Mouse (Mus musculus) embryonic fibroblast, embryonic 13.5 days (primary cell): ENCODE data around the gene Tcf3.

Experiments
- CTCF ChIP-seq: IDR thresholded peaks from 2 replicates; pipeline ENCODE4 v1.5.1; 2011; ENCODE audit warnings: mild to moderate bottlenecking, control low read depth, low read length, moderate library complexity, borderline replicate concordance; ENCODE audit not compliant: insufficient read depth
- POLR2A ChIP-seq: IDR thresholded peaks from 2 replicates; pipeline ENCODE4 v1.6.1; 2011; ENCODE audit warnings: low read depth, mild to moderate bottlenecking, control low read depth, low read length, moderate library complexity

DNA sequence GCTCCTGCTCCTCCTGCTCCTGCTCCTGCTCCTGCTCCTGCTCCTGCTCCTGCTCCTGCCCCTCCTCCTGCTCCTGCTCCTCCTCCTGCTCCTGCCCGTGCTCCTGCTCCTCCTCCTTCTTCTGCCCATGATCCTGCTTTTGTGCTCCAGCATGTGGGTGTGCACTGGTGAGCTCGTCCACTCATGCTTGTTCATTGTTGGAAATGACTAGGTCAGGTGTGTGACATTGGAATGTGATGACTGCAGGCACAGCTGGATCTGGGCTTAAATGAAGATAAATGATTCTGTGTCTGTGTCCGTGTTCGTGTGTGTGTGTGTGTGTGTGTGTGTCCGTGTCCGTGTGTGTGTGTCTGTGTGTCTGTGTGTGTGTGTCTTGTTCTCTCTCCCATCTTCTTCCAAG, 65.1 kb downstream of the Tcf3 start:
- TF ChIP-seq POLR2A = no peak
- no peak for TF ChIP-seq CTCF
